Mouse (Mus musculus): ENCODE data around the gene Trpc2. TPM values are rescaled to one million over a fixed set of nuclear protein-coding genes. Genes with fewer than 3 reads are reported as not detected.

Trpc2 gene
- polyA plus RNA-seq, 1 experiment from 2014 or later = not detected

- WGBS = 95% methylated on average over 5 of the region's 5 CpGs
- H3K9me3 ChIP-seq = no peaks in the 10 kb centered on the region
- H3K9ac ChIP-seq = no peak overlapping the region
- no peak for ATAC-seq (ENCODE audit: insufficient read depth, low FRiP score, low read depth)
- no peak overlapping the region for H3K27ac ChIP-seq
- H3K27me3 ChIP-seq (replicated peaks) = no peaks in the 10 kb centered on the region
- H3K4me1 ChIP-seq = no peaks in the 10 kb centered on the region
- H3K4me3 ChIP-seq (replicated peaks) = no peak overlapping the region
- H3K4me2 ChIP-seq = no peak overlapping the region
- peaks cover 42% of the 10 kb centered on the region for H3K36me3 ChIP-seq
Measured at GRCm38 (mm10) chr7:102137898-102138297, 55.0 kb downstream of the Trpc2 start.

Other genes with a start within 250 kb of the Trpc2 start
- gene Inppl1, start 244.9 kb upstream of the Trpc2 start, polyA plus RNA-seq (2015; fragmentation: Nextera tagmentation; extraction: Ambion mirVana) = 39.7 and 49.4 TPM in 2 replicates
- 1.7 and 2.0 TPM in 2 replicates for gene Folr2, start 225.9 kb upstream of the Trpc2 start, polyA plus RNA-seq (2015; fragmentation: Nextera tagmentation; extraction: Ambion mirVana)
- 56.9 and 68.7 TPM in 2 replicates for gene Anapc15, start 219.4 kb upstream of the Trpc2 start, polyA plus RNA-seq (2015; fragmentation: Nextera tagmentation; extraction: Ambion mirVana)
- gene Folr1, start 212.3 kb upstream of the Trpc2 start, polyA plus RNA-seq (2015; fragmentation: Nextera tagmentation; extraction: Ambion mirVana) = 18.5 and 22.7 TPM in 2 replicates
- 147 and 154 TPM in 2 replicates for gene Lamtor1, start 177.2 kb upstream of the Trpc2 start, polyA plus RNA-seq (2015; fragmentation: Nextera tagmentation; extraction: Ambion mirVana)
- gene Tomt, start 176.8 kb upstream of the Trpc2 start, polyA plus RNA-seq (2015; fragmentation: Nextera tagmentation; extraction: Ambion mirVana) = 0.15 and 0.26 TPM in 2 replicates
- gene Lrrc51, start 149.2 kb upstream of the Trpc2 start, polyA plus RNA-seq (2015; fragmentation: Nextera tagmentation; extraction: Ambion mirVana) = 8.3 and 9.3 TPM in 2 replicates
- gene Numa1, start 149.0 kb upstream of the Trpc2 start, polyA plus RNA-seq (2015; fragmentation: Nextera tagmentation; extraction: Ambion mirVana) = 56.5 and 72.2 TPM in 2 replicates
- 2.3 and 3.1 TPM in 2 replicates for gene Il18bp, start 64.4 kb upstream of the Trpc2 start, polyA plus RNA-seq (2015; fragmentation: Nextera tagmentation; extraction: Ambion mirVana)
- gene Rnf121, start 17.6 kb upstream of the Trpc2 start, polyA plus RNA-seq (2015; fragmentation: Nextera tagmentation; extraction: Ambion mirVana) = 25.2 and 26.4 TPM in 2 replicates
- 26.0 TPM in 2 replicates for gene Xndc1, start 17.6 kb upstream of the Trpc2 start, polyA plus RNA-seq (2015; fragmentation: Nextera tagmentation; extraction: Ambion mirVana)
- gene Xntrpc, start 17.4 kb upstream of the Trpc2 start, polyA plus RNA-seq (2015; fragmentation: Nextera tagmentation; extraction: Ambion mirVana) = 1.2 and 1.3 TPM in 2 replicates
- gene Art1, start 18.6 kb downstream of the Trpc2 start, polyA plus RNA-seq (2015; fragmentation: Nextera tagmentation; extraction: Ambion mirVana) = 0.48 and 1.2 TPM in 2 replicates
- gene Art5, start 26.4 kb downstream of the Trpc2 start, polyA plus RNA-seq (2015; fragmentation: Nextera tagmentation; extraction: Ambion mirVana) = 0.53 and 0.61 TPM in 2 replicates
- gene Chrna10, start 33.7 kb downstream of the Trpc2 start, polyA plus RNA-seq (2015; fragmentation: Nextera tagmentation; extraction: Ambion mirVana) = not detected in 2 replicates
- gene Nup98, start 127.1 kb downstream of the Trpc2 start, polyA plus RNA-seq (2015; fragmentation: Nextera tagmentation; extraction: Ambion mirVana) = 29.5 and 33.6 TPM in 2 replicates
- 96.3 and 99.2 TPM in 2 replicates for gene Pgap2, start 127.1 kb downstream of the Trpc2 start, polyA plus RNA-seq (2015; fragmentation: Nextera tagmentation; extraction: Ambion mirVana)
- gene Rhog, start 172.9 kb downstream of the Trpc2 start, polyA plus RNA-seq (2015; fragmentation: Nextera tagmentation; extraction: Ambion mirVana) = 58.4 and 67.7 TPM in 2 replicates
- 26.5 TPM in 2 replicates for gene Stim1, start 184.7 kb downstream of the Trpc2 start, polyA plus RNA-seq (2015; fragmentation: Nextera tagmentation; extraction: Ambion mirVana)